Mouse (Mus musculus): ENCODE results near the gene Apbb1ip. TPM values are rescaled to one million over a fixed set of nuclear protein-coding genes. Genes with fewer than 3 reads are reported as not detected.
"Not testable (repeated sequence)": the region's sequence is repeated elsewhere in the genome, so short reads cannot be mapped to it uniquely, and the experiment has no call there.

Gene Apbb1ip
- total RNA-seq, 2 experiments from 2014 or later: 5.4 to 6.2 TPM

- no peak for DNase-seq (ENCODE audit: extremely low spot score in 1 of 2, low spot score in 1 of 2)
These were observed 37.6 kb downstream of the Apbb1ip start for GRCm38 (mm10) chr2:22811466-22811865.

- no peak for DNase-seq (ENCODE audit: extremely low spot score in 1 of 2, low spot score in 1 of 2)
These were observed 40.0 kb downstream of the Apbb1ip start for GRCm38 (mm10) chr2:22813921-22814320.

GRCm38 (mm10) chr2:22815674-22816073, 41.8 kb downstream of the Apbb1ip start:
- no peak for DNase-seq (ENCODE audit: extremely low spot score in 1 of 2, low spot score in 1 of 2)

GRCm38 (mm10) chr2:22816231-22816630, 42.3 kb downstream of the Apbb1ip start:
- DNase-seq (ENCODE audit: extremely low spot score in 1 of 2, low spot score in 1 of 2): no peak

GRCm38 (mm10) chr2:22822293-22822692, 48.4 kb downstream of the Apbb1ip start:
- no peak for DNase-seq (ENCODE audit: extremely low spot score in 1 of 2, low spot score in 1 of 2)

GRCm38 (mm10) chr2:22845514-22845913, 71.6 kb downstream of the Apbb1ip start:
- DNase-seq (ENCODE audit: extremely low spot score in 1 of 2, low spot score in 1 of 2): no peak

GRCm38 (mm10) chr2:22851900-22852299, 78.0 kb downstream of the Apbb1ip start:
- no peak for DNase-seq (ENCODE audit: extremely low spot score in 1 of 2, low spot score in 1 of 2)

- no peak for DNase-seq (ENCODE audit: extremely low spot score in 1 of 2, low spot score in 1 of 2)
These were observed 83.6 kb downstream of the Apbb1ip start for GRCm38 (mm10) chr2:22857501-22857900.

GRCm38 (mm10) chr2:22862194-22862593, 88.3 kb downstream of the Apbb1ip start:
- DNase-seq (ENCODE audit: extremely low spot score in 1 of 2, low spot score in 1 of 2): no peak

GRCm38 (mm10) chr2:22864394-22865037, 90.6 kb downstream of the Apbb1ip start:
- peak; percentile 71 to 78 for DNase-seq (ENCODE audit: extremely low spot score in 1 of 2, low spot score in 1 of 2)

- no peak for DNase-seq (ENCODE audit: extremely low spot score in 1 of 2, low spot score in 1 of 2)
These were observed 91.9 kb downstream of the Apbb1ip start for GRCm38 (mm10) chr2:22865818-22866217.

- no peak for DNase-seq (ENCODE audit: extremely low spot score in 1 of 2, low spot score in 1 of 2)
These were observed 93.1 kb downstream of the Apbb1ip start for GRCm38 (mm10) chr2:22866894-22867424.

GRCm38 (mm10) chr2:22873159-22873558, 99.3 kb downstream of the Apbb1ip start:
- no peak for DNase-seq (ENCODE audit: extremely low spot score in 1 of 2, low spot score in 1 of 2)

- no peak for DNase-seq (ENCODE audit: extremely low spot score in 1 of 2, low spot score in 1 of 2)
These were observed 100.7 kb downstream of the Apbb1ip start for GRCm38 (mm10) chr2:22874628-22875027.

GRCm38 (mm10) chr2:22876614-22877013, 102.7 kb downstream of the Apbb1ip start:
- no peak for DNase-seq (ENCODE audit: extremely low spot score in 1 of 2, low spot score in 1 of 2)

GRCm38 (mm10) chr2:22878781-22879180, 104.9 kb downstream of the Apbb1ip start:
- DNase-seq (ENCODE audit: extremely low spot score in 1 of 2, low spot score in 1 of 2): no peak

GRCm38 (mm10) chr2:22880726-22881125, 106.8 kb downstream of the Apbb1ip start:
- not testable (repeated sequence) for DNase-seq (ENCODE audit: extremely low spot score in 1 of 2, low spot score in 1 of 2)

- no peak for DNase-seq (ENCODE audit: extremely low spot score in 1 of 2, low spot score in 1 of 2)
These were observed 121.0 kb downstream of the Apbb1ip start for GRCm38 (mm10) chr2:22894932-22895281.

- peak; percentile 76 to 78 for DNase-seq (ENCODE audit: extremely low spot score in 1 of 2, low spot score in 1 of 2)
These were observed 121.7 kb downstream of the Apbb1ip start, which contains the start of gene Pdss1 for GRCm38 (mm10) chr2:22895282-22896273. TSS of gene Pdss1 (plus strand) at chr2:22895522.

- DNase-seq (ENCODE audit: extremely low spot score in 1 of 2, low spot score in 1 of 2): no peak
These were observed 130.1 kb downstream of the Apbb1ip start for GRCm38 (mm10) chr2:22903947-22904346.

- DNase-seq (ENCODE audit: extremely low spot score in 1 of 2, low spot score in 1 of 2): no peak
These were observed 140.5 kb downstream of the Apbb1ip start for GRCm38 (mm10) chr2:22914421-22914820.

Data from layer of hippocampus, postnatal 25 days (tissue).